Mouse (Mus musculus) ES-Bruce4 (cell line): ENCODE data around the gene Sult5a1. TPM values are rescaled to one million over a fixed set of nuclear protein-coding genes. Genes with fewer than 3 reads are reported as not detected.
"Not testable (repeated sequence)": the region's sequence is repeated elsewhere in the genome, so short reads cannot be mapped to it uniquely, and the experiment has no call there.

Experiments used
- H3K27ac ChIP-seq: 2 replicates; pipeline ENCODE4 v1.5.1; 2012; ENCODE audit warnings: low read length, inconsistent platforms; ENCODE audit not compliant: insufficient read depth
- H3K27me3 ChIP-seq: 2 replicates; pipeline ENCODE4 v1.6.1; 2012; ENCODE audit warnings: mild to moderate bottlenecking, low read length, inconsistent platforms; ENCODE audit not compliant: control insufficient read depth, poor library complexity, insufficient read depth, severe bottlenecking
- H3K36me3 ChIP-seq: 2 replicates; pipeline ENCODE4 v1.6.1; 2012; ENCODE audit warnings: inconsistent platforms, mild to moderate bottlenecking, low read length, moderate library complexity; ENCODE audit not compliant: control insufficient read depth, poor library complexity, insufficient read depth, severe bottlenecking
- H3K4me1 ChIP-seq: one replicate; pipeline ENCODE4 v1.8.1; 2011; ENCODE audit warnings: low read length; ENCODE audit not compliant: control insufficient read depth, insufficient read depth
- H3K4me3 ChIP-seq: 2 replicates; pipeline ENCODE4 v1.5.1; 2011; ENCODE audit warnings: low read depth, mild to moderate bottlenecking, low read length
- H3K9ac ChIP-seq: 2 replicates; pipeline ENCODE4 v1.6.1; 2012; ENCODE audit warnings: low read depth, mild to moderate bottlenecking, inconsistent platforms; ENCODE audit not compliant: poor library complexity, severe bottlenecking
- H3K9me3 ChIP-seq: replicated peaks from 2 replicates; pipeline ENCODE4 v1.6.1; 2012; ENCODE audit warnings: mild to moderate bottlenecking, low read length, inconsistent platforms; ENCODE audit not compliant: control insufficient read depth, poor library complexity, insufficient read depth, severe bottlenecking
- CTCF ChIP-seq: IDR thresholded peaks from one replicate; pipeline ENCODE4 v1.8.1; 2011; ENCODE audit warnings: low read depth, low read length
- EP300 ChIP-seq: IDR thresholded peaks from 2 replicates; pipeline ENCODE4 v1.6.1; 2011; ENCODE audit warnings: low read depth, low read length; ENCODE audit not compliant: insufficient read depth
- POLR2A ChIP-seq: IDR thresholded peaks from one replicate; pipeline ENCODE4 v1.8.1; 2011; ENCODE audit warnings: low read length; ENCODE audit not compliant: insufficient read depth
- polyA plus RNA-seq: library from polyadenylated mRNA; stranded (reverse); fragments of >200 nt; gene quantifications from 2 replicates; pipeline ENCODE4 v1.2.4, GENCODE M21; 2011; ENCODE audit warnings: low read depth; ENCODE audit not compliant: missing spikeins, insufficient read depth, insufficient read length

The Sult5a1 gene
- polyA plus RNA-seq, 1 experiment = 2.2 TPM

DNA sequence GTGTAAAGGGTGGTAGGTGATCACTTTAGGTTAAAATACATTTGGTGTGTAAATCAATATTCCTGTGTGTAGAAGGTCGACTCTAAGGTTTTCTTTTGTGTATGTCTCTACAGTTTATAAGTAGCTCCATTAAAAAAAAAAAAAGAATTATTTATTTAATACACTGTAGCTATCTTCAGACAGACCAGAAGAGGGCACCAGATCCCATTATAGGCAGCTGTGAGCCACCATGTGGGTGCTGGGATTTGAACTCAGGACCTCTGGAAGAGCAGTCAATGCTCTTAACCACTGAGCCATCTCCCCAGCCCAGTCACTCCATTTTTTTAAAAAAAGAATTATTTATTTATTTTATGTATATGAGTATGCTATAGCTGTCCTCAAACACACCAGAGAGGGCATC, 50.1 kb downstream of the Sult5a1 start:
- Histone ChIP-seq H3K4me1 (no peaks in the 10 kb centered on the region), H3K9me3 (no peaks in the 10 kb centered on the region), H3K27ac (no peak overlapping the region), H3K4me3 (no peak overlapping the region), H3K27me3 (no peaks in the 10 kb centered on the region), H3K9ac (no peak overlapping the region), H3K36me3 (peaks cover 28% of the 10 kb centered on the region)
- TF ChIP-seq POLR2A = no peak
- no peak for TF ChIP-seq CTCF
- TF ChIP-seq EP300 = no peak

GRCm38 (mm10) chr8:123106531-123106930, 51.6 kb downstream of the Sult5a1 start:
- TF ChIP-seq EP300 = no peak
- TF ChIP-seq POLR2A = no peak
- no peak for TF ChIP-seq CTCF
- H3K27ac ChIP-seq = no peak overlapping the region

DNA sequence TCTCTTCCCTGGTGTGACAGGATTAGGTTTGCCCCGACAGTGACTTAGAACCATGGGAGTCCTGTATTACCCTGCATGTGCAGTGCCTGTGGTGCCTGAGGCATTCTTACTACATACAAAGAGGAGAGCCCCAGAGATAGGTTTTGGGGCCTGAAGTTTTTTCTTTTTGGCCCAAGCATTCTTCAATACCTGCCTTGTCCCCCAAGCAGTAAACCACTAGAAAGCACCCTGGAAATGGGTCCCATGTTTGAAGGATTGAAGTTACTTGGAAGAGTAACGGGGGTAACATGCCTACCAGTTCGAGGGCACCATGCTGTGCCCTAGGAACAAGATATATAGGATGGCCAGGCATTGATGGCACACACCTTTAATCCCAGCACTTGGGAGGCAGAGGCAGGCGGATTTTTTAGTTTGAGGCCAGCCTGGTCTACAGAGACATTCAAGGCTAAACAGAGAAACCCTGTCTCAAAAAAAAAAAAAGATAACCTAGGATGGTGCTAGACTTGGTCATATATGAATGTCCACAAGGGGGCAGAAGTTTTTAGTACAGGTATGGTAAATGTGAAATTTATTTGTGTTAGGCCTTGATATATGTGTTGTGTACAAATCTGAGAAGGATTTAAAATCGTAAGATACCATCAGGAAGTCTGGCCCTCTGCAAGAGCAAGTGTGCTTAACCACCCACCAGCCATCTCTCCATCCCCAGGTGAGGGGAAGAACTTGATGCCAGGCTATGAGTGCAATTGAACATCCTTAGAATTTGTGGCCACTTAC, 52.4 kb downstream of the Sult5a1 start:
- no peak for TF ChIP-seq POLR2A
- Histone ChIP-seq H3K27ac (peak overlapping the region; percentile 42), H3K4me1 (no peaks in the 10 kb centered on the region), H3K9me3 (no peaks in the 10 kb centered on the region), H3K27me3 (no peaks in the 10 kb centered on the region), H3K36me3 (peaks cover 33% of the 10 kb centered on the region), H3K4me3 (no peak overlapping the region), H3K9ac (no peak overlapping the region)

More at GRCm38 (mm10) chr8:123106531-123106930, 51.6 kb downstream of the Sult5a1 start:
- H3K4me3 ChIP-seq = no peak overlapping the region
- no peaks in the 10 kb centered on the region for H3K9me3 ChIP-seq
- no peaks in the 10 kb centered on the region for H3K27me3 ChIP-seq
- no peak overlapping the region for H3K9ac ChIP-seq
- H3K36me3 ChIP-seq = peaks cover 33% of the 10 kb centered on the region
- H3K4me1 ChIP-seq = no peaks in the 10 kb centered on the region

GRCm38 (mm10) chr8:123104046-123104767, 53.9 kb downstream of the Sult5a1 start:
- TF ChIP-seq EP300 = no peak

GRCm38 (mm10) chr8:123103285-123103684, 54.8 kb downstream of the Sult5a1 start:
- no peaks in the 10 kb centered on the region for H3K9me3 ChIP-seq
- TF ChIP-seq EP300 (no peak), POLR2A (no peak), CTCF (no peak)
- peak overlapping the region; percentile 84 for H3K4me3 ChIP-seq
- H3K36me3 ChIP-seq = peaks cover 33% of the 10 kb centered on the region
- no peaks in the 10 kb centered on the region for H3K4me1 ChIP-seq
- H3K9ac ChIP-seq = peak overlapping the region; percentile 97
- H3K27me3 ChIP-seq = no peaks in the 10 kb centered on the region
- H3K27ac ChIP-seq = peak overlapping the region; percentile 73

More at GRCm38 (mm10) chr8:123104046-123104767, 53.9 kb downstream of the Sult5a1 start:
- no peaks in the 10 kb centered on the region for H3K4me1 ChIP-seq
- peak overlapping the region; percentile 84 for H3K4me3 ChIP-seq
- no peaks in the 10 kb centered on the region for H3K27me3 ChIP-seq
- peak overlapping the region; percentile 73 for H3K27ac ChIP-seq
- no peaks in the 10 kb centered on the region for H3K9me3 ChIP-seq
- H3K9ac ChIP-seq = peak overlapping the region; percentile 97
- H3K36me3 ChIP-seq = peaks cover 33% of the 10 kb centered on the region

GRCm38 (mm10) chr8:123102855-123103254, 55.3 kb downstream of the Sult5a1 start:
- not testable (repeated sequence) for H3K27me3 ChIP-seq, H3K9me3 ChIP-seq, H3K4me1 ChIP-seq
- Histone ChIP-seq H3K36me3 (peaks cover 33% of the 10 kb centered on the region), H3K9ac (peak overlapping the region; percentile 97), H3K27ac (peak overlapping the region; percentile 73), H3K4me3 (peak overlapping the region; percentile 84)
